Mouse (Mus musculus): ENCODE results near the gene Myo1a. TPM values are rescaled to one million over a fixed set of nuclear protein-coding genes. Genes with fewer than 3 reads are reported as not detected.

The Myo1a gene
- polyA plus RNA-seq, 1 experiment from 2014 or later: 0.08 TPM

- 31% methylated on average over 4 of the region's 4 CpGs for WGBS
- Histone ChIP-seq H3K36me3 (ENCODE audit: insufficient read depth, low read length) (peaks cover 4% of the 10 kb centered on the region; the same call in 1 of the 2 replicates), H3K27ac (ENCODE audit: low read length) (no peak overlapping the region), H3K27me3 (replicated peaks; ENCODE audit: insufficient read depth, low read length) (no peaks in the 10 kb centered on the region), H3K9ac (replicated peaks; ENCODE audit: low read depth) (no peak overlapping the region), H3K4me3 (ENCODE audit: low read depth, low read length) (no peak overlapping the region), H3K9me3 (ENCODE audit: low read length) (no peaks in the 10 kb centered on the region), H3K4me2 (replicated peaks; ENCODE audit: low read depth, low read length) (no peak overlapping the region), H3K4me1 (ENCODE audit: insufficient read depth, low read depth, low read length) (no peaks in the 10 kb centered on the region)
- TF ChIP-seq EP300 (IDR thresholded peaks at IDR 0.05): no peak
- TF ChIP-seq CTCF (IDR thresholded peaks at IDR 0.05): no peak
- no peak for ATAC-seq
- peak; percentile 22 for DNase-seq (ENCODE audit: low spot score)
Observed at GRCm38 (mm10) chr10:127703299-127703698, 1.7 kb upstream of the Myo1a start.

GRCm38 (mm10) chr10:127704293-127704692 lies 677 bp upstream of the Myo1a start:
- DNase-seq (ENCODE audit: low spot score) (no peak), ATAC-seq (no peak)
- no peaks in the 10 kb centered on the region for H3K27me3 ChIP-seq (replicated peaks; ENCODE audit: insufficient read depth, low read length)
- H3K36me3 ChIP-seq (ENCODE audit: insufficient read depth, low read length): 0 out of 2 replicates have a peak, but pooled peaks cover under 1% of the 10 kb centered on the region
- 26% methylated on average over 2 of the region's 2 CpGs for WGBS
- H3K9me3 ChIP-seq (ENCODE audit: low read length): no peaks in the 10 kb centered on the region
- no peak overlapping the region for H3K4me3 ChIP-seq (ENCODE audit: low read depth, low read length)
- H3K9ac ChIP-seq (replicated peaks; ENCODE audit: low read depth): no peak overlapping the region
- no peaks in the 10 kb centered on the region for H3K4me1 ChIP-seq (ENCODE audit: insufficient read depth, low read depth, low read length)
- H3K27ac ChIP-seq (ENCODE audit: low read length): no peak overlapping the region
- TF ChIP-seq CTCF (IDR thresholded peaks at IDR 0.05) (no peak), EP300 (IDR thresholded peaks at IDR 0.05) (no peak)
- no peak overlapping the region for H3K4me2 ChIP-seq (replicated peaks; ENCODE audit: low read depth, low read length)

- no peak for ATAC-seq
- no peak for TF ChIP-seq EP300 (IDR thresholded peaks at IDR 0.05)
- no peak for TF ChIP-seq CTCF (IDR thresholded peaks at IDR 0.05)
Observed at GRCm38 (mm10) chr10:127705783-127706182, 813 bp downstream of the Myo1a start.

GRCm38 (mm10) chr10:127707721-127708120 lies 2.8 kb downstream of the Myo1a start:
- Histone ChIP-seq H3K9me3 (ENCODE audit: low read length) (no peaks in the 10 kb centered on the region), H3K27me3 (replicated peaks; ENCODE audit: insufficient read depth, low read length) (no peaks in the 10 kb centered on the region), H3K4me1 (ENCODE audit: insufficient read depth, low read depth, low read length) (no peaks in the 10 kb centered on the region), H3K4me2 (replicated peaks; ENCODE audit: low read depth, low read length) (no peak overlapping the region), H3K9ac (replicated peaks; ENCODE audit: low read depth) (no peak overlapping the region), H3K27ac (ENCODE audit: low read length) (no peak overlapping the region), H3K36me3 (ENCODE audit: insufficient read depth, low read length) (no peaks in the 10 kb centered on the region), H3K4me3 (ENCODE audit: low read depth, low read length) (no peak overlapping the region)
- TF ChIP-seq EP300 (IDR thresholded peaks at IDR 0.05): no peak
- TF ChIP-seq CTCF (IDR thresholded peaks at IDR 0.05): no peak
- WGBS: 65% methylated on average over 7 of the region's 7 CpGs
- DNase-seq (ENCODE audit: low spot score): no peak
- ATAC-seq: no peak

More at GRCm38 (mm10) chr10:127705783-127706182, 813 bp downstream of the Myo1a start:
- H3K36me3 ChIP-seq (ENCODE audit: insufficient read depth, low read length): no peaks in the 10 kb centered on the region
- 88% methylated on average over 4 of the region's 4 CpGs for WGBS
- no peak overlapping the region for H3K4me2 ChIP-seq (replicated peaks; ENCODE audit: low read depth, low read length)
- no peaks in the 10 kb centered on the region for H3K4me1 ChIP-seq (ENCODE audit: insufficient read depth, low read depth, low read length)
- no peak overlapping the region for H3K9ac ChIP-seq (replicated peaks; ENCODE audit: low read depth)
- no peak overlapping the region for H3K27ac ChIP-seq (ENCODE audit: low read length)
- no peak overlapping the region for H3K4me3 ChIP-seq (ENCODE audit: low read depth, low read length)
- H3K27me3 ChIP-seq (replicated peaks; ENCODE audit: insufficient read depth, low read length): no peaks in the 10 kb centered on the region
- no peaks in the 10 kb centered on the region for H3K9me3 ChIP-seq (ENCODE audit: low read length)
- DNase-seq (ENCODE audit: low spot score): no peak

GRCm38 (mm10) chr10:127708850-127709370 lies 3.9 kb downstream of the Myo1a start:
- no peak for DNase-seq (ENCODE audit: low spot score)
- Histone ChIP-seq H3K4me2 (replicated peaks; ENCODE audit: low read depth, low read length) (no peak overlapping the region), H3K27ac (ENCODE audit: low read length) (no peak overlapping the region), H3K27me3 (replicated peaks; ENCODE audit: insufficient read depth, low read length) (no peaks in the 10 kb centered on the region), H3K9ac (replicated peaks; ENCODE audit: low read depth) (no peak overlapping the region), H3K4me1 (ENCODE audit: insufficient read depth, low read depth, low read length) (no peaks in the 10 kb centered on the region), H3K36me3 (ENCODE audit: insufficient read depth, low read length) (no peaks in the 10 kb centered on the region), H3K9me3 (ENCODE audit: low read length) (no peaks in the 10 kb centered on the region), H3K4me3 (ENCODE audit: low read depth, low read length) (no peak overlapping the region)
- WGBS: 84% methylated on average over 3 of the region's 3 CpGs
- no peak for ATAC-seq
- TF ChIP-seq CTCF (IDR thresholded peaks at IDR 0.05): no peak
- no peak for TF ChIP-seq EP300 (IDR thresholded peaks at IDR 0.05)

GRCm38 (mm10) chr10:127710331-127710730 lies 5.4 kb downstream of the Myo1a start:
- no peak overlapping the region for H3K4me2 ChIP-seq (replicated peaks; ENCODE audit: low read depth, low read length)
- H3K4me1 ChIP-seq (ENCODE audit: insufficient read depth, low read depth, low read length): no peaks in the 10 kb centered on the region
- no peak for TF ChIP-seq CTCF (IDR thresholded peaks at IDR 0.05)
- TF ChIP-seq EP300 (IDR thresholded peaks at IDR 0.05): no peak
- H3K27me3 ChIP-seq (replicated peaks; ENCODE audit: insufficient read depth, low read length): no peaks in the 10 kb centered on the region
- no peaks in the 10 kb centered on the region for H3K36me3 ChIP-seq (ENCODE audit: insufficient read depth, low read length)
- no peak overlapping the region for H3K27ac ChIP-seq (ENCODE audit: low read length)
- no peak overlapping the region for H3K9ac ChIP-seq (replicated peaks; ENCODE audit: low read depth)
- H3K9me3 ChIP-seq (ENCODE audit: low read length): no peaks in the 10 kb centered on the region
- DNase-seq (ENCODE audit: low spot score) (no peak), ATAC-seq (no peak)
- H3K4me3 ChIP-seq (ENCODE audit: low read depth, low read length): no peak overlapping the region
- 70% methylated on average over 13 of the region's 13 CpGs for WGBS

- H3K27ac ChIP-seq (ENCODE audit: low read length): no peak overlapping the region
- no peak overlapping the region for H3K9ac ChIP-seq (replicated peaks; ENCODE audit: low read depth)
- H3K4me2 ChIP-seq (replicated peaks; ENCODE audit: low read depth, low read length): no peak overlapping the region
- H3K9me3 ChIP-seq (ENCODE audit: low read length): no peaks in the 10 kb centered on the region
- no peak for DNase-seq (ENCODE audit: low spot score)
- ATAC-seq: no peak
- H3K4me3 ChIP-seq (ENCODE audit: low read depth, low read length): no peak overlapping the region
- no peaks in the 10 kb centered on the region for H3K4me1 ChIP-seq (ENCODE audit: insufficient read depth, low read depth, low read length)
- H3K27me3 ChIP-seq (replicated peaks; ENCODE audit: insufficient read depth, low read length): no peaks in the 10 kb centered on the region
- 67% methylated on average over 6 of the region's 6 CpGs for WGBS
- H3K36me3 ChIP-seq (ENCODE audit: insufficient read depth, low read length): no peaks in the 10 kb centered on the region
- TF ChIP-seq CTCF (IDR thresholded peaks at IDR 0.05) (no peak), EP300 (IDR thresholded peaks at IDR 0.05) (no peak)
Observed at GRCm38 (mm10) chr10:127712736-127713135, 7.8 kb downstream of the Myo1a start.
